Mouse (Mus musculus) lung, postnatal 4 days (tissue): Measurements from ENCODE around the gene Fbxw8.
A peak's percentile ranks its signal among the peaks of the same experiment; 100 is the strongest.

Experiments
- DNase-seq, 2 experiments: peaks; one replicate each; pipeline ENCODE4 v3.0.0; 2021

Gene Fbxw8

GRCm38 (mm10) chr5:118105536-118105935, 49.7 kb downstream of the Fbxw8 start:
- DNase-seq, result no peak

- no peak for DNase-seq
These were observed 55.3 kb downstream of the Fbxw8 start for GRCm38 (mm10) chr5:118099870-118100478.

GRCm38 (mm10) chr5:118099069-118099869, 56.0 kb downstream of the Fbxw8 start:
- peak; percentile 39 to 81 for DNase-seq

- no peak for DNase-seq
These were observed 58.9 kb downstream of the Fbxw8 start for GRCm38 (mm10) chr5:118096317-118096716.

GRCm38 (mm10) chr5:118095849-118096248, 59.4 kb downstream of the Fbxw8 start:
- DNase-seq, result no peak

GRCm38 (mm10) chr5:118095433-118095832, 59.8 kb downstream of the Fbxw8 start:
- no peak for DNase-seq

GRCm38 (mm10) chr5:118093321-118094035, 61.8 kb downstream of the Fbxw8 start:
- DNase-seq, result no peak

- DNase-seq, result peak in 1 of 2 experiments; percentile 40
These were observed 64.4 kb downstream of the Fbxw8 start for GRCm38 (mm10) chr5:118090837-118091236.

- DNase-seq, result no peak
These were observed 65.2 kb downstream of the Fbxw8 start for GRCm38 (mm10) chr5:118090101-118090500.

- DNase-seq, result peak in 1 of 2 experiments; percentile 62
These were observed 66.2 kb downstream of the Fbxw8 start for GRCm38 (mm10) chr5:118089102-118089501.

GRCm38 (mm10) chr5:118086956-118087355, 68.3 kb downstream of the Fbxw8 start:
- DNase-seq, result no peak

GRCm38 (mm10) chr5:118085313-118085712, 70.0 kb downstream of the Fbxw8 start:
- no peak for DNase-seq

GRCm38 (mm10) chr5:118084171-118084727, 71.0 kb downstream of the Fbxw8 start:
- no peak for DNase-seq

- no peak for DNase-seq
These were observed 72.1 kb downstream of the Fbxw8 start for GRCm38 (mm10) chr5:118083060-118083638.

- no peak for DNase-seq
These were observed 73.3 kb downstream of the Fbxw8 start for GRCm38 (mm10) chr5:118081996-118082395.

GRCm38 (mm10) chr5:118081374-118081949, 73.8 kb downstream of the Fbxw8 start:
- DNase-seq, result no peak

- DNase-seq, result no peak
These were observed 75.4 kb downstream of the Fbxw8 start for GRCm38 (mm10) chr5:118079839-118080250.

- DNase-seq, result no peak
These were observed 75.9 kb downstream of the Fbxw8 start for GRCm38 (mm10) chr5:118079354-118079753.

- no peak for DNase-seq
These were observed 76.7 kb downstream of the Fbxw8 start for GRCm38 (mm10) chr5:118078550-118078949.

GRCm38 (mm10) chr5:118076721-118077592, 78.3 kb downstream of the Fbxw8 start:
- DNase-seq, result no peak

GRCm38 (mm10) chr5:118073213-118073773, 82.0 kb downstream of the Fbxw8 start:
- DNase-seq, result no peak
